Mouse (Mus musculus) hindbrain, embryonic 15.5 days (tissue): ENCODE results near the gene Sf3b1. TPM values are rescaled to one million over a fixed set of nuclear protein-coding genes. Genes with fewer than 3 reads are reported as not detected.
"Not testable (repeated sequence)": the region's sequence is repeated elsewhere in the genome, so short reads cannot be mapped to it uniquely, and the experiment has no call there.

ENCODE experiments used
- ATAC-seq: fragments of 200-750 bp; cut with Nextera tagmentation; 2 replicates; pipeline ENCODE4 v1.8.0; 2017; ENCODE audit warnings: low read depth, moderate number of reproducible peaks, moderate TSS enrichment; ENCODE audit not compliant: low FRiP score
- H3K27ac ChIP-seq: fragments of 300-500 bp; sonication (generic); replicated peaks from 2 replicates; pipeline ENCODE4 v1.5.1; 2015; ENCODE audit warnings: mild to moderate bottlenecking, inconsistent platforms
- H3K27me3 ChIP-seq: fragments of 300-500 bp; sonication (generic); 2 replicates; pipeline ENCODE4 v1.6.1; 2015; ENCODE audit warnings: control low read depth, inconsistent platforms
- H3K36me3 ChIP-seq: fragments of 300-500 bp; sonication (generic); 2 replicates; pipeline ENCODE4 v1.6.1; 2015; ENCODE audit warnings: control low read depth, inconsistent platforms
- H3K4me1 ChIP-seq: fragments of 300-500 bp; sonication (generic); replicated peaks from 2 replicates; pipeline ENCODE4 v1.6.1; 2015; ENCODE audit warnings: control low read depth, inconsistent platforms
- H3K4me2 ChIP-seq: fragments of 300-500 bp; sonication (generic); 2 replicates; pipeline ENCODE4 v1.6.1; 2015; ENCODE audit warnings: moderate library complexity, mild to moderate bottlenecking, inconsistent platforms
- H3K4me3 ChIP-seq: fragments of 300-500 bp; sonication (generic); 2 replicates; pipeline ENCODE4 v1.5.1; 2015; ENCODE audit warnings: mild to moderate bottlenecking, inconsistent platforms
- H3K9ac ChIP-seq: fragments of 300-500 bp; sonication (generic); 2 replicates; pipeline ENCODE4 v1.6.1; 2015; ENCODE audit warnings: inconsistent platforms
- H3K9me3 ChIP-seq: fragments of 300-500 bp; sonication (generic); 2 replicates; pipeline ENCODE4 v1.6.1; 2016; ENCODE audit warnings: control low read depth, inconsistent platforms
- WGBS: fragments of 180-500 bp; shearing (Covaris S2); methylation state at CpG from one replicate; pipeline ENCODE4 v1.1.7; 2015; 5-methylcytosine and 5-hydroxymethylcytosine counted together
- polyA plus RNA-seq: library from polyadenylated mRNA; unstranded; fragments of >200 nt; fragmentation: Nextera tagmentation; extraction: Ambion mirVana; gene quantifications from 2 replicates; pipeline ENCODE4 v1.2.1, GENCODE M21; 2015

Sf3b1 gene
- polyA plus RNA-seq, 1 experiment from 2014 or later: 272 TPM

GRCm38 (mm10) chr1:54971687-54972404 lies 55.4 kb downstream of the Sf3b1 start:
- no peak for ATAC-seq
- H3K36me3 ChIP-seq: no peaks in the 10 kb centered on the region
- H3K4me2 ChIP-seq: no peak overlapping the region
- H3K27me3 ChIP-seq: no peaks in the 10 kb centered on the region
- H3K4me3 ChIP-seq: no peak overlapping the region
- no peak overlapping the region for H3K9ac ChIP-seq
- no peaks in the 10 kb centered on the region for H3K4me1 ChIP-seq
- H3K9me3 ChIP-seq: no peaks in the 10 kb centered on the region
- 85% methylated on average over 5 of the region's 5 CpGs for WGBS
- H3K27ac ChIP-seq: no peak overlapping the region

DNA sequence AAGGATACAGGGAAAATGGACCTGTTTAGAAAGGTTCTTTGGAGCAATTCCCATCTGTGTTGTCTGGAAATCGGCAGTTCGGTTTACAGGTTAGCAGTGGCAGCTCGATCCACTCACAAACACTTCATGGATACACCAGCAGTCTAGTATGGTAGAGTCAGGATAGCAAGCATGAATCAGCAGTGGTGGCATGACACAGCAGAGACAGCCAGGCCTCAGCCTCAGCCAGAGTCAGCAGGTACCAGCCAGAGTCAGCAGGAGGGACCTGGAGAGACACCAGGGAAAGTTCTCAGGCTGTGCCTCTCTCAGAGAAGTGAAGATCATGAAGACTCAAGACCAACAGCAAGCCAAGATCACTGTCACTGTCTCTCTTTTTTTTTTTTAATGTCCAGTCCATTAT lies 60.4 kb downstream of the Sf3b1 start:
- no peak overlapping the region for H3K4me2 ChIP-seq
- no peaks in the 10 kb centered on the region for H3K27me3 ChIP-seq
- ATAC-seq: no peak
- no peaks in the 10 kb centered on the region for H3K36me3 ChIP-seq
- H3K4me3 ChIP-seq: no peak overlapping the region
- no peak overlapping the region for H3K9ac ChIP-seq
- H3K9me3 ChIP-seq: no peaks in the 10 kb centered on the region
- H3K27ac ChIP-seq: no peak overlapping the region
- WGBS: 95% methylated on average over 3 of the region's 3 CpGs
- no peaks in the 10 kb centered on the region for H3K4me1 ChIP-seq

DNA sequence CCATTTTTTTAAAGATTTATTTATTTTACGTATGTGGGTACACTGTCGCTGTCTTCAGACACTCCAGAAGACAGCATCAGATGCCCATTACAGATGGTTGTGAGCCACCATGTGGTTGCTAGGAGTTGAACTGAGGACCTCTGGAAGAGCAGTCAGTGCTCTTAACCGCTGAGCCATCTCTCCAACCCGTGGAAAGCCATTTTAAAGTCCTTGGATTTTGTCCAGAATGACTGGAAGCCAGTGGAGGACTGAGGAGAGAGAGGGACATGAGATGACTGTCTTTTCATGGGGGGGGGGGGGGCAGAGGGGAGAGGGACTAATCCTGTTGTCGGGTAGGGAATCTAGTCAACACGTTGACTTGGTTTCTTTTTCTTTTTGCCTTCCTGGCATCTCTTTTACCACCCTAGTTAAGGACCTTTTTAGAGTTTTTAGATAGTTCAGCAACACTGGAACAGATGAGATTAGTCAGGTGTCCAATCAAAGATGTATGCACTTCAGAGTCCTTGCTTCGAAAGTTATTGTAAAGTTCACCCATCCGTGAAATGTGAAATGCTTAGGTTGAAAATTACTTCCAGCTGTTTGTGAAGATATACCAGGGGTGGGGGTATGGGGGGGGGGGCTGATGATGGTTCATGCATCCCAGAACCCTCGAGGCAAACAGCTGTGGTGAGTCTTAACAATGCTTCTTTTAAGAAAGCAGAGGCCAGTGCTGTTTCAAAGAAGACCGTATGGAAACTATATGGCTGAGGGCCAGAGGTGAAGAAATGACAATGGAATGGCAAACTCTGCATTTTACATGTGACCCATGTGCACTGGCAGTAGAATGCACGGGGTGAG lies 61.9 kb downstream of the Sf3b1 start:
- Histone ChIP-seq H3K9ac (no peak overlapping the region), H3K27ac (no peak overlapping the region), H3K4me3 (no peak overlapping the region), H3K4me2 (no peak overlapping the region), H3K9me3 (no peaks in the 10 kb centered on the region), H3K4me1 (no peaks in the 10 kb centered on the region), H3K27me3 (no peaks in the 10 kb centered on the region), H3K36me3 (no peaks in the 10 kb centered on the region)
- 69% methylated on average over 11 of the region's 11 CpGs for WGBS
- no peak for ATAC-seq

DNA sequence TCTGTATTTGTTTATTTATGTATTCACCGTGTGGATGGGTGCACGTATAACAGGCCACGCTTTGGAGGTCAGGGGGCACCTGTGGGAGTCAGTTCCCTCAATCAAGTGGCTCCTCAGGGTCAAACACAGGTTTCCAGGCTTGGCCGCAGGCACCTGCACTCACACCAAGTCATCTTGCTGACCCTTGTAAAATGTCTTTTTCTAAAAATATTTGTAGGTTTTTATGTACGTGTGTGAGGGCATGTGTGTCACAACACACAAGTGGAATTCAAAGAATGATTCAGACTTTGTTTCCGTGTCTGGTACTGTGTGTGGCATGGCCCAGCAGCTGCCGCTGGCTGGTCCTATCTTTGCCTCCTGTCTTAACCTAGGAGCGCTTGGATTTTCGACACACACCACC lies 65.6 kb downstream of the Sf3b1 start:
- no peaks in the 10 kb centered on the region for H3K27me3 ChIP-seq
- WGBS: 87% methylated on average over 9 of the region's 9 CpGs
- no peaks in the 10 kb centered on the region for H3K9me3 ChIP-seq
- H3K4me3 ChIP-seq: no peak overlapping the region
- no peak overlapping the region for H3K27ac ChIP-seq
- no peaks in the 10 kb centered on the region for H3K36me3 ChIP-seq
- no peaks in the 10 kb centered on the region for H3K4me1 ChIP-seq
- ATAC-seq: no peak
- no peak overlapping the region for H3K4me2 ChIP-seq
- H3K9ac ChIP-seq: no peak overlapping the region

- Histone ChIP-seq H3K9me3 (no peaks in the 10 kb centered on the region), H3K27me3 (no peaks in the 10 kb centered on the region), H3K36me3 (no peaks in the 10 kb centered on the region), H3K4me3 (no peak overlapping the region), H3K9ac (no peak overlapping the region), H3K4me2 (no peak overlapping the region), H3K27ac (no peak overlapping the region), H3K4me1 (no peaks in the 10 kb centered on the region)
- WGBS: 81% methylated on average over 9 of the region's 9 CpGs
- no peak for ATAC-seq
Observed at GRCm38 (mm10) chr1:54960613-54961165, 66.6 kb downstream of the Sf3b1 start.

- Histone ChIP-seq H3K4me3 (no peak overlapping the region), H3K4me2 (no peak overlapping the region), H3K27me3 (no peaks in the 10 kb centered on the region), H3K9ac (no peak overlapping the region), H3K9me3 (no peaks in the 10 kb centered on the region), H3K27ac (no peak overlapping the region), H3K36me3 (no peaks in the 10 kb centered on the region), H3K4me1 (no peaks in the 10 kb centered on the region)
- 73% methylated on average over 3 of the region's 3 CpGs for WGBS
- no peak for ATAC-seq
Observed at GRCm38 (mm10) chr1:54958525-54958924, 68.8 kb downstream of the Sf3b1 start.

DNA sequence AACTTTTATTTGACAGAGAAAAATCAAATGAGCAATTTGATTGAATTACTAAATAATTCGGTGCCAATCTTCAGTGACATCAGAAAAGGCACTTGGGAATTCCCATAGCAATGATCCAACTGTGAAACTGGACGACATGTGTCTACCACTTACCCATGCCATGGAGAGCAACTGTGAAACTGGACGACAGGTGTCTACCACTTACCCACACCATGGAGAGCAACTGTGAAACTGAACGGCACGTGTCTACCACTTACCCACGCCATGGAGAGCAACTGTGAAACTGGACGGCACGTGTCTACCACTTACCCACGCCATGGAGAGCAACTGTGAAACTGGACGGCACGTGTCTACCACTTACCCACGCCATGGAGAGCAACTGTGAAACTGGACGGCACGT lies 70.3 kb downstream of the Sf3b1 start:
- WGBS: 95% methylated on average over 14 of the region's 14 CpGs
- not testable (repeated sequence) for H3K27me3 ChIP-seq, H3K4me1 ChIP-seq, H3K27ac ChIP-seq, H3K36me3 ChIP-seq, H3K4me2 ChIP-seq, H3K9ac ChIP-seq, ATAC-seq, H3K4me3 ChIP-seq, H3K9me3 ChIP-seq

GRCm38 (mm10) chr1:54954856-54955255 lies 72.4 kb downstream of the Sf3b1 start:
- H3K4me2 ChIP-seq: no peak overlapping the region
- H3K9ac ChIP-seq: no peak overlapping the region
- no peaks in the 10 kb centered on the region for H3K9me3 ChIP-seq
- H3K36me3 ChIP-seq: no peaks in the 10 kb centered on the region
- no peak overlapping the region for H3K27ac ChIP-seq
- WGBS: 86% methylated on average over 4 of the region's 4 CpGs
- no peak for ATAC-seq
- no peaks in the 10 kb centered on the region for H3K4me1 ChIP-seq
- H3K4me3 ChIP-seq: no peak overlapping the region
- H3K27me3 ChIP-seq: no peaks in the 10 kb centered on the region

GRCm38 (mm10) chr1:54944648-54945047 lies 82.6 kb downstream of the Sf3b1 start:
- 85% methylated on average over 3 of the region's 3 CpGs for WGBS
- Histone ChIP-seq H3K4me3 (no peak overlapping the region), H3K27ac (no peak overlapping the region), H3K9me3 (no peaks in the 10 kb centered on the region), H3K9ac (no peak overlapping the region), H3K4me2 (no peak overlapping the region), H3K36me3 (no peaks in the 10 kb centered on the region), H3K27me3 (no peaks in the 10 kb centered on the region), H3K4me1 (no peaks in the 10 kb centered on the region)
- no peak for ATAC-seq

DNA sequence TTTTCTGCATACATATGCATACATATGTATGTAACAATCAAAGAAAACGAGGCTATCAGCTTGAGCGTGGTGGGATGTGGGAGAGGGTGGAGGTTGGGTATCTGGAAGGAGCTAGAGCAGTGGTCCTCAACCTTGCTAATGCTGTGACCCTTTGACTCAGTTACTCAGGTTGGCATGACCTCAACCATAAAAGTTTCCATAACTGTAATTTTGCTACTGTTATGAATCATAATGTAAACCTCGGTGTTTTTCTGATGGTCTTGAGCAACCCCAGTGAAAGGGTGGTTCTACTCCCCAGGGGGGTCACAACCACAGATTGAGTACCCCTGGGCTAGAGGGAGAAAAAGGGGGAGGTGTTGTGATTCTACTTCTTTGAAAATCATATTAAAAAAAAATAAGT lies 91.8 kb downstream of the Sf3b1 start:
- Histone ChIP-seq H3K36me3 (no peaks in the 10 kb centered on the region), H3K4me1 (no peaks in the 10 kb centered on the region), H3K27me3 (no peaks in the 10 kb centered on the region), H3K4me3 (no peak overlapping the region), H3K9me3 (no peaks in the 10 kb centered on the region), H3K4me2 (no peak overlapping the region), H3K27ac (no peak overlapping the region), H3K9ac (no peak overlapping the region)
- no peak for ATAC-seq
- WGBS: 87% methylated on average over 3 of the region's 3 CpGs
